Mouse (Mus musculus) heart, postnatal 36 days (tissue): ENCODE results near the gene H2-K1. TPM values are rescaled to one million over a fixed set of nuclear protein-coding genes. Genes with fewer than 3 reads are reported as not detected.

Experiments used
- microRNA-seq, 2 experiments: library from miRNA; unstranded; fragments of <30 nt; microRNA quantifications; one replicate each; pipeline ENCODE4 v1.2.0; 2021; ENCODE audit warnings: borderline number of aligned reads in 2 of 2
- total RNA-seq, 2 experiments: library from RNA; stranded (reverse); gene quantifications; 2 replicates each; pipeline ENCODE4 v1.2.3; 2021

Gene H2-K1
- total RNA-seq, 2 experiments from 2014 or later, result 79.0 to 116 TPM

Small RNAs within 50 kb of the gene (microRNA-seq; reads per million reads assigned to microRNA genes)
- gene Mir219a-1 (0 reads per million in 2 experiments), gene Mir219c (0 reads per million in 2 experiments)

Other genes starting within 250 kb of the H2-K1 start
- 100 to 1,000 TPM; 269 to 304 TPM for gene Rab11b, start 239.8 kb downstream of the H2-K1 start, total RNA-seq
- gene Angptl4, start 218.5 kb downstream of the H2-K1 start, total RNA-seq, result 10 to 100 TPM; 18.2 to 58.8 TPM
- 10 to 100 TPM; 55.7 to 81.7 TPM for gene Kank3, start 189.8 kb downstream of the H2-K1 start, total RNA-seq
- gene Rps28, start 175.8 kb downstream of the H2-K1 start, total RNA-seq, result 100 to 1,000 TPM; 764 to 784 TPM
- gene Ndufa7, start 175.8 kb downstream of the H2-K1 start, total RNA-seq, result 100 to 1,000 TPM; 648 to 672 TPM
- 10 to 100 TPM; 28.6 to 34.6 TPM for gene Cd320, start 157.3 kb downstream of the H2-K1 start, total RNA-seq
- gene Gm7029, start 126.5 kb downstream of the H2-K1 start, total RNA-seq, result not detected
- gene Kifc1, start 109.7 kb downstream of the H2-K1 start, total RNA-seq, result 1 to 10 TPM in 1 of 2 experiments, under 1 TPM in 1; 0.87 to 1.5 TPM
- not detected for gene Platr17, start 95.2 kb downstream of the H2-K1 start, total RNA-seq
- 10 to 100 TPM; 15.7 to 18.0 TPM for gene Daxx, start 90.9 kb downstream of the H2-K1 start, total RNA-seq
- gene Tapbp, start 84.4 kb downstream of the H2-K1 start, total RNA-seq, result 100 to 1,000 TPM; 103 to 112 TPM
- 10 to 100 TPM; 20.1 to 20.6 TPM for gene Zbtb22, start 84.4 kb downstream of the H2-K1 start, total RNA-seq
- gene Rgl2, start 70.8 kb downstream of the H2-K1 start, total RNA-seq, result 10 to 100 TPM; 38.7 TPM
- gene Pfdn6, start 60.0 kb downstream of the H2-K1 start, total RNA-seq, result 10 to 100 TPM; 77.0 to 84.7 TPM
- gene Wdr46, start 59.7 kb downstream of the H2-K1 start, total RNA-seq, result 10 to 100 TPM; 10.1 to 11.5 TPM
- 1 to 10 TPM; 2.7 to 2.9 TPM for gene B3galt4, start 48.9 kb downstream of the H2-K1 start, total RNA-seq
- gene Vps52, start 44.5 kb downstream of the H2-K1 start, total RNA-seq, result 10 to 100 TPM; 38.8 to 41.4 TPM
- 100 to 1,000 TPM; 411 to 417 TPM for gene Rps18, start 44.3 kb downstream of the H2-K1 start, total RNA-seq
- 10 to 100 TPM; 14.0 to 15.1 TPM for gene Ring1, start 24.3 kb upstream of the H2-K1 start, total RNA-seq
- gene H2-Ke6, start 27.7 kb upstream of the H2-K1 start, total RNA-seq, result 100 to 1,000 TPM; 107 to 121 TPM
- 10 to 100 TPM; 56.9 to 60.7 TPM for gene Slc39a7, start 31.3 kb upstream of the H2-K1 start, total RNA-seq
- 10 to 100 TPM; 39.8 to 41.8 TPM for gene Rxrb, start 31.5 kb upstream of the H2-K1 start, total RNA-seq
- gene Col11a2, start 39.1 kb upstream of the H2-K1 start, total RNA-seq, result 1 to 10 TPM in 1 of 2 experiments, under 1 TPM in 1; 0.98 to 1.9 TPM
- not detected for gene H2-Oa, start 92.0 kb upstream of the H2-K1 start, total RNA-seq
- gene H2-DMa, start 119.2 kb upstream of the H2-K1 start, total RNA-seq, result 1 to 10 TPM; 4.0 to 6.5 TPM
- 10 to 100 TPM; 80.5 to 87.0 TPM for gene Brd2, start 122.3 kb upstream of the H2-K1 start, total RNA-seq
- gene H2-DMb2, start 143.0 kb upstream of the H2-K1 start, total RNA-seq, result 1 to 10 TPM; 1.3 to 1.7 TPM
- 1 to 10 TPM; 1.5 to 2.9 TPM for gene H2-DMb1, start 152.7 kb upstream of the H2-K1 start, total RNA-seq
- gene Tap1, start 187.2 kb upstream of the H2-K1 start, total RNA-seq, result 1 to 10 TPM; 4.1 to 7.0 TPM
- 10 to 100 TPM in 1 of 2 experiments, 1 to 10 TPM in 1; 7.5 to 10.6 TPM for gene Psmb9, start 187.4 kb upstream of the H2-K1 start, total RNA-seq
- 10 to 100 TPM; 11.4 to 15.1 TPM for gene Psmb8, start 197.4 kb upstream of the H2-K1 start, total RNA-seq
- gene Tap2, start 203.2 kb upstream of the H2-K1 start, total RNA-seq, result 10 to 100 TPM; 23.6 to 24.6 TPM
- under 1 TPM; 0.83 to 0.84 TPM for gene H2-Ob, start 238.6 kb upstream of the H2-K1 start, total RNA-seq